Mouse (Mus musculus) C2C12 (cell line): ENCODE data around the gene Clic6.

ENCODE experiments used
- CEBPB ChIP-seq: IDR thresholded peaks from one replicate; pipeline ENCODE4 v1.6.1; 2011; ENCODE audit warnings: low read depth, mild to moderate bottlenecking, control low read depth, moderate library complexity
- CTCF ChIP-seq: IDR thresholded peaks from one replicate; pipeline ENCODE4 v1.5.1; 2011; ENCODE audit not compliant: control insufficient read depth, insufficient read depth, insufficient read length
- MAX ChIP-seq: IDR thresholded peaks from one replicate; pipeline ENCODE4 v1.6.1; 2011; ENCODE audit warnings: mild to moderate bottlenecking, control low read depth
- MYOD1 ChIP-seq: IDR thresholded peaks from one replicate; pipeline ENCODE4 v1.6.1; 2011; ENCODE audit warnings: low read depth; ENCODE audit not compliant: control insufficient read depth, insufficient read length
- USF1 ChIP-seq: IDR thresholded peaks from one replicate; pipeline ENCODE4 v1.6.1; 2011; ENCODE audit warnings: low read depth, mild to moderate bottlenecking, control low read depth, moderate library complexity

GRCm38 (mm10) chr16:92573193-92573592 lies 87.7 kb downstream of the Clic6 start:
- TF ChIP-seq CTCF (no peak), MAX (peak; percentile 44), USF1 (peak; percentile 88), CEBPB (peak; percentile 40), MYOD1 (no peak)
